Mouse (Mus musculus): ENCODE results near the gene Kif26b. TPM values are rescaled to one million over a fixed set of nuclear protein-coding genes. Genes with fewer than 3 reads are reported as not detected.

Gene Kif26b
- polyA plus RNA-seq, 1 experiment from 2014 or later: 0.05 TPM

GRCm38 (mm10) chr1:178855974-178856373 is 327.0 kb downstream of the Kif26b start:
- no peak overlapping the region for H3K4me3 ChIP-seq (ENCODE audit: low read depth, low read length)
- H3K27ac ChIP-seq (ENCODE audit: low read length): no peak overlapping the region
- H3K9ac ChIP-seq (ENCODE audit: low read depth, low read length): no peak overlapping the region
- no peaks in the 10 kb centered on the region for H3K4me1 ChIP-seq (ENCODE audit: control insufficient read depth, low read depth, low read length)
- no peaks in the 10 kb centered on the region for H3K36me3 ChIP-seq (ENCODE audit: control insufficient read depth, insufficient read depth)
- no peaks in the 10 kb centered on the region for H3K27me3 ChIP-seq (ENCODE audit: control insufficient read depth, insufficient read depth, low read depth, low read length)
- WGBS (ENCODE audit: insufficient replicate concordance): 61% methylated on average over 6 of the region's 6 CpGs
- H3K9me3 ChIP-seq (replicated peaks; ENCODE audit: control insufficient read depth, low read length): no peaks in the 10 kb centered on the region
- ATAC-seq (ENCODE audit: low read depth): no peak
- no peak overlapping the region for H3K4me2 ChIP-seq (ENCODE audit: low read depth, low read length)

DNA sequence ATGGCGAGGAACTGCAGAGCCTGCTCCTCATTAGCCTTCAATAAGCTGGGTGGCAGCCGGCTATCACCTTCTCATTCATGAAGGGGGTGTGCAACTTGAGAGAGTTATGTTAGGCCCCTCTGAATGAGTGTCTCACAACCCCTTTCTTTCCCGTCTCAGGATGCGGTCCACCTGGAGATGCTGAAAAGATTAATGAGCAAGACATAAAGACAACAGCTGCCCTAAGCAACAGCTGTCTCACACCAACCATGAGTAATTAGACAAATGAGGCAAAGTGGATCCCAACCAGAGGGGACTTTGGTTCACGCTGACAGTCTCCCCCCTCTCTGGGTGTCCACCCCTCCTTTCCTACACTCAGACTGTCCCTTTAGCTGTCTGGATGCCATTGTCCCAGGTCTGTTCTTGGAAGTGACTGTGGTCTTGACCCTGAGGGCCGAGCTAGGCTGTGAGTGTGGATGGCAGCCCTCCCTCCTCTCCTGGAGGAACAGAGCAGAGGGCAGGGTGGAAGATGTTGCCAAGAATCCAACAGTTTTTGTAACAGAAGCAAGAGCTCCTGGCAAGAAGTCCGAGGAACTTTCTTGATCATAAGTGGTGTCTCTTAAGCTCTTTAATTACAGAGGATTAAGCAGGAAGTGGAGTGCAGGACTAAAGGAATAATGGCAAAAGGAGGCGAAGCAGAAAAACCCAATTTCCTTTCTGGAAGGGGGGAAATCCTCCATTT is 331.9 kb downstream of the Kif26b start:
- Histone ChIP-seq H3K9ac (ENCODE audit: low read depth, low read length) (no peak overlapping the region), H3K4me2 (ENCODE audit: low read depth, low read length) (no peak overlapping the region), H3K36me3 (ENCODE audit: control insufficient read depth, insufficient read depth) (no peaks in the 10 kb centered on the region), H3K4me1 (ENCODE audit: control insufficient read depth, low read depth, low read length) (no peaks in the 10 kb centered on the region), H3K9me3 (replicated peaks; ENCODE audit: control insufficient read depth, low read length) (no peaks in the 10 kb centered on the region), H3K27me3 (ENCODE audit: control insufficient read depth, insufficient read depth, low read depth, low read length) (no peaks in the 10 kb centered on the region), H3K27ac (ENCODE audit: low read length) (no peak overlapping the region), H3K4me3 (ENCODE audit: low read depth, low read length) (no peak overlapping the region)
- no peak for ATAC-seq (ENCODE audit: low read depth)
- 62% methylated on average over 8 of the region's 8 CpGs for whole genome bisulfite sequencing (ENCODE audit: insufficient replicate concordance)

DNA sequence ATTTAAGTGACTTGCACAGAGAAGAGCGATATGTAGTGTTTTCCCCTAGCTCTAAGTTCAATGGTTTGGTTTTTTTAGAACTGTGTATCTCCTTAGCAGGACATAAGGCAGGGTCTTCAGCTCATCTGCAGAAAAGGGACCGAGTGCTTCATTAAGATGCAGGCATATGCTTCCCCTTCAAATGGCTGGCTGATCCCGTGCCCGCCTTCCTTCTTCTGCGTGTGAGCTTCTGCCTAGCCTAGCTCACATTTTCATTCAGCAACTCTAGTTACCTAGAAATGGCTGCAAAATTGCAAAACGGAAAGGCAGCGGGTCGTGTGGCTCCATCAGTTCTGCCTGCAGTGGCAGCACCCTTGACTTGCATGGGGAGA is 332.5 kb downstream of the Kif26b start:
- WGBS (ENCODE audit: insufficient replicate concordance): 66% methylated on average over 8 of the region's 8 CpGs
- H3K27me3 ChIP-seq (ENCODE audit: control insufficient read depth, insufficient read depth, low read depth, low read length): no peaks in the 10 kb centered on the region

GRCm38 (mm10) chr1:178863756-178864155 is 334.8 kb downstream of the Kif26b start:
- H3K4me2 ChIP-seq (ENCODE audit: low read depth, low read length): no peak overlapping the region
- ATAC-seq (ENCODE audit: low read depth): no peak
- H3K9me3 ChIP-seq (replicated peaks; ENCODE audit: control insufficient read depth, low read length): no peaks in the 10 kb centered on the region
- H3K27ac ChIP-seq (ENCODE audit: low read length): no peak overlapping the region
- H3K4me3 ChIP-seq (ENCODE audit: low read depth, low read length): no peak overlapping the region
- no peaks in the 10 kb centered on the region for H3K36me3 ChIP-seq (ENCODE audit: control insufficient read depth, insufficient read depth)
- H3K9ac ChIP-seq (ENCODE audit: low read depth, low read length): no peak overlapping the region
- 65% methylated on average over 6 of the region's 6 CpGs for WGBS (ENCODE audit: insufficient replicate concordance)
- H3K4me1 ChIP-seq (ENCODE audit: control insufficient read depth, low read depth, low read length): no peaks in the 10 kb centered on the region
- H3K27me3 ChIP-seq (ENCODE audit: control insufficient read depth, insufficient read depth, low read depth, low read length): no peaks in the 10 kb centered on the region

More for the DNA sequence above, 332.5 kb downstream of the Kif26b start:
- H3K27ac ChIP-seq (ENCODE audit: low read length): no peak overlapping the region
- H3K9ac ChIP-seq (ENCODE audit: low read depth, low read length): no peak overlapping the region
- no peak overlapping the region for H3K4me3 ChIP-seq (ENCODE audit: low read depth, low read length)
- H3K9me3 ChIP-seq (replicated peaks; ENCODE audit: control insufficient read depth, low read length): no peaks in the 10 kb centered on the region
- H3K4me1 ChIP-seq (ENCODE audit: control insufficient read depth, low read depth, low read length): no peaks in the 10 kb centered on the region
- ATAC-seq (ENCODE audit: low read depth): no peak
- no peaks in the 10 kb centered on the region for H3K36me3 ChIP-seq (ENCODE audit: control insufficient read depth, insufficient read depth)
- H3K4me2 ChIP-seq (ENCODE audit: low read depth, low read length): no peak overlapping the region

GRCm38 (mm10) chr1:178864297-178864696 is 335.4 kb downstream of the Kif26b start:
- Histone ChIP-seq H3K27ac (ENCODE audit: low read length) (no peak overlapping the region), H3K9me3 (replicated peaks; ENCODE audit: control insufficient read depth, low read length) (no peaks in the 10 kb centered on the region), H3K27me3 (ENCODE audit: control insufficient read depth, insufficient read depth, low read depth, low read length) (no peaks in the 10 kb centered on the region), H3K9ac (ENCODE audit: low read depth, low read length) (no peak overlapping the region), H3K4me2 (ENCODE audit: low read depth, low read length) (no peak overlapping the region), H3K4me3 (ENCODE audit: low read depth, low read length) (no peak overlapping the region), H3K4me1 (ENCODE audit: control insufficient read depth, low read depth, low read length) (no peaks in the 10 kb centered on the region), H3K36me3 (ENCODE audit: control insufficient read depth, insufficient read depth) (no peaks in the 10 kb centered on the region)
- ATAC-seq (ENCODE audit: low read depth): no peak
- WGBS (ENCODE audit: insufficient replicate concordance): 75% methylated on average over 4 of the region's 4 CpGs

DNA sequence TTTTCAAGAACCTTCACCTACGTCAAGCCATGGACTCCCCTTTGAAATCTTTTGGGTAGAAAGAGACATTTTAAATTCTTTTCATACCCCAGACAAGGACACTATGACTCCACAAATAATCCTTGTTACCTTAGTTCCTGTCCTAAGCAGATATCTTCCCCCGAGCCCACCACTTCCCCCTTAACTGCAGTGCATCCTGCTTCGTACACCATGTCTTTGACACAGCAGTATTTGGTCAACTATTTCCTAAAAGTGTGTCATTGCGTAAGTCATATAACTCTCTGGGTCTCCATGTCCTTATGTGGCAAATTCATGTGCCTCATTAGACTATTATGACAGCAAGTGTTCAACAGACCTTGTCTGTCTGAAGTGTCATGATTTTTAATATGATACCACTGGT is 337.8 kb downstream of the Kif26b start:
- no peaks in the 10 kb centered on the region for H3K27me3 ChIP-seq (ENCODE audit: control insufficient read depth, insufficient read depth, low read depth, low read length)
- 30% methylated on average over 4 of the region's 4 CpGs for WGBS (ENCODE audit: insufficient replicate concordance)
- H3K4me2 ChIP-seq (ENCODE audit: low read depth, low read length): no peak overlapping the region

GRCm38 (mm10) chr1:178871055-178871454 is 342.1 kb downstream of the Kif26b start:
- WGBS (ENCODE audit: insufficient replicate concordance): 61% methylated on average over 3 of the region's 3 CpGs
- Histone ChIP-seq H3K9me3 (replicated peaks; ENCODE audit: control insufficient read depth, low read length) (no peaks in the 10 kb centered on the region), H3K36me3 (ENCODE audit: control insufficient read depth, insufficient read depth) (no peaks in the 10 kb centered on the region), H3K4me3 (ENCODE audit: low read depth, low read length) (no peak overlapping the region), H3K27me3 (ENCODE audit: control insufficient read depth, insufficient read depth, low read depth, low read length) (no peaks in the 10 kb centered on the region), H3K4me2 (ENCODE audit: low read depth, low read length) (no peak overlapping the region), H3K4me1 (ENCODE audit: control insufficient read depth, low read depth, low read length) (no peaks in the 10 kb centered on the region), H3K27ac (ENCODE audit: low read length) (no peak overlapping the region), H3K9ac (ENCODE audit: low read depth, low read length) (no peak overlapping the region)
- ATAC-seq (ENCODE audit: low read depth): no peak

More for the DNA sequence above, 337.8 kb downstream of the Kif26b start:
- Histone ChIP-seq H3K9me3 (replicated peaks; ENCODE audit: control insufficient read depth, low read length) (no peaks in the 10 kb centered on the region), H3K27ac (ENCODE audit: low read length) (no peak overlapping the region), H3K4me1 (ENCODE audit: control insufficient read depth, low read depth, low read length) (no peaks in the 10 kb centered on the region), H3K4me3 (ENCODE audit: low read depth, low read length) (no peak overlapping the region), H3K9ac (ENCODE audit: low read depth, low read length) (no peak overlapping the region), H3K36me3 (ENCODE audit: control insufficient read depth, insufficient read depth) (no peaks in the 10 kb centered on the region)
- ATAC-seq (ENCODE audit: low read depth): no peak

DNA sequence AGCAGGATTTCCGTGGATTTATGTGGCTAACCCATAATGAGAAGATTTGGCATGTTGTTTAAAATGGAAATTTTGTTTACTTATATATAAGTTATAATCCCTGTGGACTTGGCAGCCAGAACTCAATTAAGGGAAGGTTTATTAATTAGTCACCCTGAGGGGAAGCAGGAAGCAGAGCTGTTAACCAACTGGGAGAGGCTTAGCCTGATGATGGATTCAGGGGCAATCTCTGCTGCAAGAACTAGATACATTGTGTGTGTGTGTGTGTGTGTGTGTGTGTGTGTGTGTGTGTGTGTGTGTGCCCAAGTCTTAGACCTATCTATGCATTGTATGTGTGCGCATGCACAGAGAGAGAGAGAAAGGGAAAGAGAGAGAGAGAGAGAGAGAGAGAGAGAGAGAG is 348.0 kb downstream of the Kif26b start:
- H3K27me3 ChIP-seq (ENCODE audit: control insufficient read depth, insufficient read depth, low read depth, low read length): no peaks in the 10 kb centered on the region
- no peak overlapping the region for H3K4me3 ChIP-seq (ENCODE audit: low read depth, low read length)
- H3K27ac ChIP-seq (ENCODE audit: low read length): no peak overlapping the region
- H3K4me2 ChIP-seq (ENCODE audit: low read depth, low read length): no peak overlapping the region
- H3K9ac ChIP-seq (ENCODE audit: low read depth, low read length): no peak overlapping the region
- no peaks in the 10 kb centered on the region for H3K4me1 ChIP-seq (ENCODE audit: control insufficient read depth, low read depth, low read length)
- H3K9me3 ChIP-seq (replicated peaks; ENCODE audit: control insufficient read depth, low read length): no peaks in the 10 kb centered on the region
- WGBS (ENCODE audit: insufficient replicate concordance): 49% methylated on average over 2 of the region's 2 CpGs
- H3K36me3 ChIP-seq (ENCODE audit: control insufficient read depth, insufficient read depth): no peaks in the 10 kb centered on the region
- no peak for ATAC-seq (ENCODE audit: low read depth)

- H3K9me3 ChIP-seq (replicated peaks; ENCODE audit: control insufficient read depth, low read length): no peaks in the 10 kb centered on the region
- H3K27me3 ChIP-seq (ENCODE audit: control insufficient read depth, insufficient read depth, low read depth, low read length): no peaks in the 10 kb centered on the region
- H3K4me3 ChIP-seq (ENCODE audit: low read depth, low read length): no peak overlapping the region
- no peak overlapping the region for H3K27ac ChIP-seq (ENCODE audit: low read length)
- no peaks in the 10 kb centered on the region for H3K4me1 ChIP-seq (ENCODE audit: control insufficient read depth, low read depth, low read length)
- no peak overlapping the region for H3K9ac ChIP-seq (ENCODE audit: low read depth, low read length)
- H3K36me3 ChIP-seq (ENCODE audit: control insufficient read depth, insufficient read depth): no peaks in the 10 kb centered on the region
- no peak for ATAC-seq (ENCODE audit: low read depth)
- no peak overlapping the region for H3K4me2 ChIP-seq (ENCODE audit: low read depth, low read length)
- 52% methylated on average over 1 of the region's 1 CpGs for WGBS (ENCODE audit: insufficient replicate concordance)
Measured at GRCm38 (mm10) chr1:178878676-178879075, 349.8 kb downstream of the Kif26b start.

Measured in liver, embryonic 16.5 days (tissue).